Mouse (Mus musculus): ENCODE measurements around the gene Rims4.

DNA sequence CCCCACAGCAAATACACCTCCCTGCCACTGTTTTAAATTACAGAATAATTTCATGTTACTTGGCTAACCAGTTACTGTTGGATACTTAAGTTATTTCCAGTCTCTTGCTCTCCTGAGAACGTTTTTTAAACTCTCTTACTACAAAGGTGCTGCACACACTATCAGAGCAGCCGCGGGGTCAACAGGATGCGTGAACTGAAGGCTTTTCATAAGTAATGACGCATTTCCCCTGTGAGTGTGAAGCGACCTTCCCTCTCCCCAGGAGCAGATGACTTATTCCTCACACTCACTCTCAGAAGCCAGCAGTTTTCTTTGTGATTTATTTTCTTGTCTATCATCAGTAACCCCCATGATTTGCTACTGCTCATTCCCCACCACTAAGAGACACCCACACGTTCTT, 13.7 kb upstream of the Rims4 start:
- TF ChIP-seq POLR2A (IDR thresholded peaks at IDR 0.05; ENCODE audit: borderline replicate concordance, insufficient read depth, low read length) (no peak), CTCF (IDR thresholded peaks at IDR 0.05; ENCODE audit: borderline replicate concordance, insufficient read depth, low read depth, low read length) (no peak)

Measured in cerebellum, adult 2 months (tissue).